Mouse (Mus musculus): ENCODE data around the gene Zfp646.

DNA sequence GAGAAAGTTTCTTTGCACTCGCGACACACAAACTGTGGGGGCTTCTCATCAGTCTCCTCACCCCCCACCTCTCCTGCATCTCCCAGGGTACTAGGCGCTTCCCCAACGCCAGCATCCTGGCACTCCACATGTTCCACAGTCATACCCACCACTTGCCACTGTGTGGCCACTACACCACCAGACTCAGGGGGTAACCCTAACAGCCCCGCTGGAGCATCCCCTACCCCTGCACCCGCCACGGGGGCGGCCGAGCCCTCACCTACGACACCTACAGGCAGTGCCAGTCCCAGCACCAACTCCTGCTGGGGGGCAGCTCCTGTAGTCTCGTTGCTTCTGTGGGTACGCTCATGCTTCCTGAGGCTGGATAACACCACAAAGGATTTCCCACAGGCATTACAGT is 9.6 kb upstream of the Zfp646 start:
- TF ChIP-seq CTCF (IDR thresholded peaks at IDR 0.05; ENCODE audit: low read depth, low read length) (no peak), EP300 (IDR thresholded peaks at IDR 0.05; ENCODE audit: insufficient read depth, low read depth, low read length) (no peak), POLR2A (IDR thresholded peaks at IDR 0.05; ENCODE audit: insufficient read depth, low read length) (no peak)
